Mouse (Mus musculus) forebrain, embryonic 16.5 days (tissue): ENCODE measurements around the gene Grk3. TPM values are rescaled to one million over a fixed set of nuclear protein-coding genes. Genes with fewer than 3 reads are reported as not detected.

Source experiments
- ATAC-seq: fragments of 200-750 bp; cut with Nextera tagmentation; 2 replicates; pipeline ENCODE4 v1.8.0; 2017; ENCODE audit warnings: mild to moderate bottlenecking, moderate library complexity
- H3K27ac ChIP-seq: fragments of 300-500 bp; sonication (generic); 2 replicates; pipeline ENCODE4 v1.5.1; 2014; ENCODE audit warnings: low read length, control low read depth
- H3K27me3 ChIP-seq: fragments of 300-500 bp; sonication (generic); replicated peaks from 2 replicates; pipeline ENCODE4 v1.6.1; 2014; ENCODE audit warnings: low read length; ENCODE audit not compliant: control insufficient read depth, insufficient read depth
- H3K36me3 ChIP-seq: fragments of 300-500 bp; sonication (generic); 2 replicates; pipeline ENCODE4 v1.6.1; 2014; ENCODE audit not compliant: control insufficient read depth, insufficient read depth
- H3K4me1 ChIP-seq: fragments of 300-500 bp; sonication (generic); replicated peaks from 2 replicates; pipeline ENCODE4 v1.6.1; 2014; ENCODE audit warnings: low read length; ENCODE audit not compliant: control insufficient read depth, insufficient read depth
- H3K4me2 ChIP-seq: fragments of 300-500 bp; sonication (generic); 2 replicates; pipeline ENCODE4 v1.6.1; 2014; ENCODE audit warnings: mild to moderate bottlenecking, low read length, control low read depth
- H3K4me3 ChIP-seq: fragments of 300-500 bp; sonication (generic); replicated peaks from 2 replicates; pipeline ENCODE4 v1.5.1; 2014; ENCODE audit warnings: mild to moderate bottlenecking, low read length, control low read depth
- H3K9ac ChIP-seq: fragments of 300-500 bp; sonication (generic); replicated peaks from 2 replicates; pipeline ENCODE4 v1.6.1; 2014; ENCODE audit warnings: low read depth, low read length, control low read depth
- H3K9me3 ChIP-seq: fragments of 300-500 bp; sonication (generic); 2 replicates; pipeline ENCODE4 v1.6.1; 2016; ENCODE audit warnings: low read length; ENCODE audit not compliant: control insufficient read depth
- WGBS: fragments of 180-500 bp; shearing (Covaris S2); extraction: QIAGEN DNeasy Blood & Tissue Kit; methylation state at CpG from one replicate; pipeline ENCODE4 v1.1.7; 2014; 5-methylcytosine and 5-hydroxymethylcytosine counted together
- polyA plus RNA-seq: library from polyadenylated mRNA; unstranded; fragments of >200 nt; fragmentation: Nextera tagmentation; extraction: Ambion mirVana; gene quantifications from 2 replicates; pipeline ENCODE4 v1.2.1, GENCODE M21; 2015

Gene Grk3
- polyA plus RNA-seq, 1 experiment from 2014 or later, result 25.1 TPM

DNA sequence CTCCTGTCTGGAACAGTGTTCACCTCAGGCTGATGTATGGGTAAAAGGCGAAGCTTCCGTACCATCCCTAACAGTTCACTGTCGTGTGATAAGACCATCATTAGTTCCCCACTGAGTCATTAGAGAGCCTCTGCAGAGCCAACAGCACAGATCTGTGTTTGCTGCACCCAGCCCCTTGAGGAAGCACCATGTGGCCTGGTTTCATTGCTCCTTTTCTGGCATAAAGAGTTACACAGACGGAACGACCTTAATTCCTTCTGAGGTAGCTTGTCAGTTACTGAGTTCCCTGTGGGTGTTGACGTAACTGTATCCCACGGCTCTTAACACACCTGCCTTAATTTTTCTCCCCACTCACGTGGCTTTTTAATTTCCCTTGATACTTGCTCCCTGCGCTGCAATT, 24.3 kb downstream of the Grk3 start:
- Histone ChIP-seq H3K36me3 (no peaks in the 10 kb centered on the region; the same call in 1 of the 2 replicates), H3K27ac (no peak overlapping the region), H3K4me1 (no peaks in the 10 kb centered on the region), H3K9ac (no peak overlapping the region), H3K27me3 (no peaks in the 10 kb centered on the region), H3K9me3 (no peaks in the 10 kb centered on the region), H3K4me3 (no peak overlapping the region), H3K4me2 (no peak overlapping the region)
- 83% methylated on average over 9 of the region's 9 CpGs for WGBS
- ATAC-seq, result no peak

DNA sequence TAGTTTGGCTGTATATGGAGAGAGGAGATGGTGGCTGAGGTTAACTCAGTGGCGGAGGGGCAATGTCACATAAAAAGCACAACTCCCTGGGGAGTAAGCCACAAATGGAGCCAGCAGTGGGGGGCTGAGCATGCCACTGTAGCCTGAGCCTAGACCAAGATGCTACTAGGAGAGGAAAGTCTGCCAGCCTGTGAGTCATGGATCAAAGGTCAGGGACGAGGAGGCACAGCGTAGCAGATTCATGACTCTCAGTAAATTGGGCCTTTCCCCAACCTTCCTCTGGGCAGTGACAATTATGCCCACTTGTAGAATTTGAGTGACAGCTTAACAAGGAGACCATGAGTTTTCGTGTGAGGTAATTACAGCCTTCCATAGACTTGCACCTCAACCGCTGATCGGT, 33.7 kb downstream of the Grk3 start:
- H3K36me3 ChIP-seq, result no peaks in the 10 kb centered on the region
- no peak overlapping the region for H3K4me3 ChIP-seq
- no peaks in the 10 kb centered on the region for H3K4me1 ChIP-seq
- no peak for ATAC-seq
- no peak overlapping the region for H3K27ac ChIP-seq
- no peaks in the 10 kb centered on the region for H3K9me3 ChIP-seq
- H3K9ac ChIP-seq, result no peak overlapping the region
- no peaks in the 10 kb centered on the region for H3K27me3 ChIP-seq
- WGBS, result 55% methylated on average over 6 of the region's 6 CpGs
- H3K4me2 ChIP-seq, result no peak overlapping the region

DNA sequence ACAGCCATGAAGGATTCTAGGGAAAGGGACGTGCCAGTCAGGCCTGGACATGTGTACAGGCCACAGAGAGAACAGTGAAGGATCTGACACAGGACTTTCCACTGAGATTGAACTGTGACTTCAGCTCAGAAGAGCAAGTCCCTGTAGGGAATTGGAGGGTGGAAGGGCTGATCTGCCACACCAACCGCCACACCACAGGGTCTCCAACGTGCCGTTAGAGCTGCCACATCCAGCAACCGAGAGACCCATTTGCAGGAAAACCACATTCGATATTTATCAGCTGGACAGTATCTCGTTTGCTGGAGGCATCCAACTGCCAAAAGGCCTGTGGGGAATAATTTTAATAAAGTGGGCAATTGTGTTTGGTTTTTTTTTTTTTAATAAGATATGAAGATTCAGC, 35.9 kb downstream of the Grk3 start:
- Histone ChIP-seq H3K4me2 (no peak overlapping the region), H3K27me3 (no peaks in the 10 kb centered on the region), H3K9me3 (no peaks in the 10 kb centered on the region), H3K4me1 (no peaks in the 10 kb centered on the region), H3K9ac (no peak overlapping the region), H3K4me3 (no peak overlapping the region), H3K27ac (no peak overlapping the region), H3K36me3 (no peaks in the 10 kb centered on the region)
- ATAC-seq, result no peak
- WGBS, result 88% methylated on average over 7 of the region's 7 CpGs

DNA sequence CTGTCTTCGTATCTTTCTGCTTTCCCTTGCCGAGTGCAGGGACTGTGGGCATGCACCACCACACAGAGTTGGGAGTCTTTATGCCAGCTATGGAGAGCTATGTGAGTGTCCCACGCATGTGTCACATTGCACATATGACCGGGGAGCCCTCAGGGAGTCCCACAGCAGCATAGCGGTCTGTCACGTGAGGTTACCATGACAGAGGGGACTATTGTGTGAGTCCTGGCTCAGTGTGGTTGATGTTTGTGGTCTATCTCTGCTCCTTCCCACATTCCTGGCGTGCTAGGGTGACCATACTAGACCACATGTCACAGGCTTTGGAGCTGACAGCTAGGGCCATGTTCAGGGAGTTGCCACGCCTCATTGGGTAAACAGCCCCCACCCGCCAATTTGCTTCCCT, 36.4 kb downstream of the Grk3 start:
- Histone ChIP-seq H3K9ac (no peak overlapping the region), H3K9me3 (no peaks in the 10 kb centered on the region), H3K27ac (no peak overlapping the region), H3K4me3 (no peak overlapping the region), H3K4me1 (no peaks in the 10 kb centered on the region), H3K27me3 (no peaks in the 10 kb centered on the region), H3K4me2 (no peak overlapping the region), H3K36me3 (no peaks in the 10 kb centered on the region)
- ATAC-seq, result no peak
- WGBS, result 92% methylated on average over 9 of the region's 9 CpGs

DNA sequence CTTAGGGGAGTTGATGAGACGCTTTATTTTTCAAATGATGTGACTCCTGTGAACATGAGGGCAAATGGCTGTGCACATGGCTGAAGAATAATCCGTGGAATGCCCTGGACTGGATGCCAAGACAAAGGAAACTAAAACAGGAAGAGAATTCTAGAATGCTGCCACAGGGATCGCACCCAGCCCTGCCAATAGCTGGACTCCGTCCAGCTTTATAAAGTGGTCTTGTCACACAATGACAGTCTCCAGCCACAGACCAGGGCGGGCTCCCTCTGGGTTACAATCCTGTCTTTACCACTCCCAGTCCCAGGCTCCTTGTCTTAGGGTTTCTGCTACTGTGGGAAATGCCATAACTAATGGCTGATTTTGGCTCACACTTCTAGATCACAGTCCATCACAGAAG, 38.5 kb downstream of the Grk3 start:
- H3K36me3 ChIP-seq, result no peaks in the 10 kb centered on the region
- no peak overlapping the region for H3K4me3 ChIP-seq
- no peaks in the 10 kb centered on the region for H3K9me3 ChIP-seq
- H3K4me1 ChIP-seq, result peaks cover 5% of the 10 kb centered on the region
- H3K9ac ChIP-seq, result no peak overlapping the region
- WGBS, result 59% methylated on average over 5 of the region's 5 CpGs
- H3K27me3 ChIP-seq, result no peaks in the 10 kb centered on the region
- no peak overlapping the region for H3K4me2 ChIP-seq
- no peak overlapping the region for H3K27ac ChIP-seq
- ATAC-seq, result no peak

DNA sequence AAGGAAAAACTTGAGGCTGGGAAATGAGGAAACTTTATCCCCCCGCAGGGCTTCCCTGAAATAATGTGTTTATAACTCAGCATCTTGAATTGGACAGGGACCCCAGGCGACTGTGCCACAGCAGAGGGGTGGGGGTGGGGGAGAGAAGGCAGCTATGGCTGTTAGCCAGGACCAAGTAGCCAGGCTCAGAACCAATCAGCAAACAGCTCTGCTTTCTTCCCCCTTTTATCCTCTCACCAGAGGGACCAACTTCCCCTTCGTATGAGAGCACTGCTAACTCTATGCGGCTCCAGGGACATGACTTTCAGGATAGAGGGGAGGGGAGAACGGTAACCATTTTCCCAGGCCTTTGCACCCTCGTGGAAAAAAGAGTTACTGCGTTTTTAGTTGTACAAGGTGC, 42.0 kb downstream of the Grk3 start:
- Histone ChIP-seq H3K27ac (no peak overlapping the region), H3K4me1 (peaks cover 5% of the 10 kb centered on the region), H3K27me3 (no peaks in the 10 kb centered on the region), H3K9ac (no peak overlapping the region), H3K4me3 (no peak overlapping the region), H3K4me2 (no peak overlapping the region), H3K36me3 (no peaks in the 10 kb centered on the region), H3K9me3 (no peaks in the 10 kb centered on the region)
- 43% methylated on average over 7 of the region's 7 CpGs for WGBS
- no peak for ATAC-seq

DNA sequence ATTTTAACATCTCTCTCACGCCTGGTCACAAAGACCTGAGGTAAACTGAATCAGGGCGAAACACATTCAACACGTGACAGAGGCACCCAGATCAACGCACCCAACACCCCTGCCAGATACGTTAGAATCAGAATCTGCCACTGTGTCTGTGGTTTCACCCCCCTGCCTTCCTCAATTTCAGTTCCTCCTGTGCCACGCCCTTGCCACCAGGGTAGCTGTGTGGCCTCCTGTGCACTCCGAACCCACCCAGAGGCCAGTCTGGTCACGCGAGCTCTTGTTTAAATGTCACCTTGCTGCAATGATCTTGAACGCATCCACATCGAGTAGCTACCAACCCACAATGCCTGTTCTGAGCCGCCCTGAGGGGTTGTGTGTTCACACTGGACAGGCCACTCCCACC, 43.3 kb downstream of the Grk3 start:
- Histone ChIP-seq H3K36me3 (no peaks in the 10 kb centered on the region), H3K4me2 (no peak overlapping the region), H3K4me1 (peaks cover 5% of the 10 kb centered on the region), H3K9me3 (no peaks in the 10 kb centered on the region), H3K9ac (no peak overlapping the region), H3K27me3 (no peaks in the 10 kb centered on the region), H3K27ac (no peak overlapping the region), H3K4me3 (no peak overlapping the region)
- no peak for ATAC-seq
- WGBS, result 89% methylated on average over 12 of the region's 12 CpGs

DNA sequence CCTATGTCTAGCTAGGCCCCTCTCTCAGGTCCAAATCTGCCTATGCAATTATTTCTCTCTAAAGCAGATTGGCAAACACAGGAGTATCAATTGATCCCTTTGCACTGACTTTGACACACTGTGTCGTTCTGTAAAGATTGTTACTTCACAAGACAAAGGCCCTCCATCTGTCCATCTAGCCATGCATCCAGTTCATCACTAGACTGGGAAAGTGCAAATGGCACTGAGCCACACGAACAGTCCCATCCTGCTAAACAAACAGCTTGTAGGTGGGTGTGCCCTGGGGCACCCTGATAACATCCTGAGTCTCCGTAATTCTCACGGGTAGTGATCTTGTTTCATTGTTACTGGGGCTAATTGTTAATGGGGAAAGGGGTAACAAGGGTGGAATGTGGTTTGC, 52.1 kb downstream of the Grk3 start:
- no peaks in the 10 kb centered on the region for H3K9me3 ChIP-seq
- H3K4me3 ChIP-seq, result no peak overlapping the region
- 38% methylated on average over 4 of the region's 4 CpGs for WGBS
- H3K27ac ChIP-seq, result no peak overlapping the region
- H3K9ac ChIP-seq, result no peak overlapping the region
- ATAC-seq, result no peak
- no peaks in the 10 kb centered on the region for H3K27me3 ChIP-seq
- no peaks in the 10 kb centered on the region for H3K36me3 ChIP-seq
- H3K4me1 ChIP-seq, result peaks cover 4% of the 10 kb centered on the region; the same call in 1 of the 2 replicates
- no peak overlapping the region for H3K4me2 ChIP-seq

DNA sequence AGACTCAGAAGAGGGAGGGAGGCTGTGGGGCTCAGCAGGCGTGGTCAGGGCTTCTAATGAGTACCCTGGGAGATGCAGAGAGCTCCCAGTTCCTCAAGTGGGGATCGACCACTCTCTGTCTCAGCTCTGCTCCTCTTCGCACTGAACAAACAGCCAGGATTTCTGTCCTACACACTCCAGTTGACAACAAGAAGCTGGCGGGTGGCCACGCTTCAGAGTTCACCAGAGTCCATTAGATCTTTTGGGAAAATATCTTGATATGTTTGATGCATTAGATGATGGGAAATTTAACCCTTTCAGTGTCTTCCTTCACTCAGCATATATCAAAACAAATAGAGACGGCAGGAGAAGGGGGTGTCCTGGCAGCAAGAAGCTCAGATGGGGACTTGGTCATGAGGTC, 53.4 kb downstream of the Grk3 start:
- Histone ChIP-seq H3K4me3 (no peak overlapping the region), H3K4me1 (peaks cover 4% of the 10 kb centered on the region; the same call in 1 of the 2 replicates), H3K4me2 (no peak overlapping the region), H3K9me3 (no peaks in the 10 kb centered on the region), H3K36me3 (no peaks in the 10 kb centered on the region), H3K27ac (no peak overlapping the region), H3K27me3 (no peaks in the 10 kb centered on the region), H3K9ac (no peak overlapping the region)
- ATAC-seq, result no peak
- 78% methylated on average over 6 of the region's 6 CpGs for WGBS

DNA sequence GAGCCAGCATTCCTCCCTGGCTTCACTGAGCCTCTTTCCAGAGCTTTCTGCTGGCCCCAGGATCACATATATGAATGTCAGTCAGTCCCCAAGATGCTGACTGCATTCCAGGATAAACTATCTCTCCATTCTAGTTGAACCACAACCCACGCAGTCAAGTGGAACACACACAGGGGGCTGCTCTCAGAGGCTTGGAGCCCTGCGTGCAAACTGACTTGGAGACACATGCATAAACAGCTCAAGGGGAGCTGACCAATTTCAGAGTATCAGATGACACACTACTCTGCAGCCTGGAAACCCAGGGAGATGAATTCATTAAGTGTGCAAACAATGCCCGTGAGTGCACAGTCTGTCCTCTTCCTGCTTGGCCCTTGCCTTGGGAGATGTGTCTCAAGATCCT, 54.7 kb downstream of the Grk3 start:
- Histone ChIP-seq H3K9ac (no peak overlapping the region), H3K27ac (no peak overlapping the region), H3K4me1 (peaks cover 4% of the 10 kb centered on the region; the same call in 1 of the 2 replicates), H3K9me3 (no peaks in the 10 kb centered on the region), H3K4me3 (no peak overlapping the region), H3K27me3 (no peaks in the 10 kb centered on the region), H3K36me3 (no peaks in the 10 kb centered on the region), H3K4me2 (no peak overlapping the region)
- WGBS, result 42% methylated on average over 3 of the region's 3 CpGs
- ATAC-seq, result no peak
